Mouse (Mus musculus) urinary bladder, adult 18-20 months (tissue): ENCODE measurements around the gene Fut2.

ENCODE experiments used
- DNase-seq, 2 experiments: peaks; one replicate each; pipeline ENCODE4 v3.0.0; 2022; ENCODE audit warnings: low spot score in 2 of 2, mixed read lengths in 2 of 2

The Fut2 gene

GRCm38 (mm10) chr7:45598960-45599879 lies 67.0 kb downstream of the Fut2 start:
- DNase-seq, result no peak
